Mouse (Mus musculus) liver, postnatal 0 days (tissue): Measurements from ENCODE around the gene Lgi1.

Source experiments
- CTCF ChIP-seq: sonication (generic); IDR thresholded peaks from 2 replicates; pipeline ENCODE4 v1.5.1; 2016; ENCODE audit warnings: antibody characterized with exemption, low read depth
- EP300 ChIP-seq: IDR thresholded peaks from 2 replicates; pipeline ENCODE4 v1.6.1; 2016; ENCODE audit warnings: antibody characterized with exemption, low read depth, mild to moderate bottlenecking

- no peak for TF ChIP-seq CTCF
- TF ChIP-seq EP300 = no peak
Measured at GRCm38 (mm10) chr19:38339734-38340133, 75.4 kb downstream of the Lgi1 start.
